Mouse (Mus musculus) small intestine, adult 2 months (tissue): ENCODE data around the gene Tmcc3. TPM values are rescaled to one million over a fixed set of nuclear protein-coding genes. Genes with fewer than 3 reads are reported as not detected.

Experiments
- H3K27ac ChIP-seq: fragments of 200-500 bp; 2 replicates; pipeline ENCODE4 v1.5.1; 2012; ENCODE audit warnings: low read depth, low read length, control low read depth, inconsistent platforms; ENCODE audit not compliant: insufficient read depth
- H3K27me3 ChIP-seq: fragments of 200-500 bp; 2 replicates; pipeline ENCODE4 v1.6.1; 2012; ENCODE audit warnings: mild to moderate bottlenecking, moderate library complexity, low read length, inconsistent platforms; ENCODE audit not compliant: control insufficient read depth, insufficient read depth
- H3K36me3 ChIP-seq: fragments of 200-500 bp; 2 replicates; pipeline ENCODE4 v1.6.1; 2012; ENCODE audit warnings: mild to moderate bottlenecking, low read length, control low read depth, inconsistent platforms; ENCODE audit not compliant: control insufficient read depth, insufficient read depth
- H3K4me1 ChIP-seq: fragments of 200-500 bp; 2 replicates; pipeline ENCODE4 v1.6.1; 2012; ENCODE audit warnings: low read length, inconsistent platforms, mixed read lengths; ENCODE audit not compliant: control insufficient read depth, insufficient read depth, insufficient read length
- H3K4me3 ChIP-seq: fragments of 200-500 bp; 2 replicates; pipeline ENCODE4 v1.5.1; 2012; ENCODE audit warnings: low read depth, mild to moderate bottlenecking, control low read depth, inconsistent platforms, low read length, moderate library complexity
- CTCF ChIP-seq: fragments of 200-500 bp; IDR thresholded peaks from 2 replicates; pipeline ENCODE4 v1.5.1; 2012; ENCODE audit warnings: low read depth, mild to moderate bottlenecking, control low read depth, inconsistent platforms, low read length, moderate library complexity, mixed read lengths; ENCODE audit not compliant: insufficient replicate concordance, insufficient read length; ENCODE audit errors: extremely low read depth
- POLR2A ChIP-seq: fragments of 200-500 bp; IDR thresholded peaks from 2 replicates; pipeline ENCODE4 v1.6.1; 2012; ENCODE audit warnings: low read depth, mild to moderate bottlenecking, control low read depth, inconsistent platforms, low read length, moderate library complexity
- WGBS: fragments of 180-500 bp; shearing (Covaris S2); methylation state at CpG from one replicate; pipeline ENCODE4 v1.1.7; 2018; 5-methylcytosine and 5-hydroxymethylcytosine counted together
- polyA plus RNA-seq: library from polyadenylated mRNA; depleted of rRNA; stranded (reverse); fragments of >200 nt; gene quantifications from 2 replicates; pipeline ENCODE4 v1.2.3, GENCODE M21; 2012

Tmcc3 gene
- polyA plus RNA-seq, 1 experiment: 38.7 TPM

- Histone ChIP-seq H3K27ac (peak overlapping the region; percentile 79), H3K36me3 (peaks cover 21% of the 10 kb centered on the region), H3K4me1 (peaks cover 35% of the 10 kb centered on the region; the same call in 1 of the 2 replicates), H3K27me3 (no peaks in the 10 kb centered on the region), H3K4me3 (peak overlapping the region; percentile 46)
- WGBS: 12% methylated on average over 8 of the region's 8 CpGs
- TF ChIP-seq CTCF: peak; percentile 41; the same call in 1 of the 2 replicates
- no peak for TF ChIP-seq POLR2A
Measured at GRCm38 (mm10) chr10:94575958-94576357, 264.2 kb downstream of the Tmcc3 start.

GRCm38 (mm10) chr10:94578870-94579269 is 267.1 kb downstream of the Tmcc3 start:
- Histone ChIP-seq H3K4me1 (peaks cover 41% of the 10 kb centered on the region; the same call in 1 of the 2 replicates), H3K27ac (no peak overlapping the region), H3K36me3 (peaks cover 31% of the 10 kb centered on the region), H3K4me3 (no peak overlapping the region), H3K27me3 (no peaks in the 10 kb centered on the region)
- 91% methylated on average over 15 of the region's 15 CpGs for WGBS
- TF ChIP-seq CTCF: no peak
- no peak for TF ChIP-seq POLR2A

GRCm38 (mm10) chr10:94581384-94581783 is 269.6 kb downstream of the Tmcc3 start:
- no peaks in the 10 kb centered on the region for H3K27me3 ChIP-seq
- no peak overlapping the region for H3K27ac ChIP-seq
- TF ChIP-seq CTCF (peak; percentile 38; the same call in 1 of the 2 replicates), POLR2A (no peak)
- H3K36me3 ChIP-seq: peaks cover 45% of the 10 kb centered on the region
- peaks cover 24% of the 10 kb centered on the region; the same call in 1 of the 2 replicates for H3K4me1 ChIP-seq
- WGBS: 94% methylated on average over 3 of the region's 3 CpGs
- no peak overlapping the region for H3K4me3 ChIP-seq

- TF ChIP-seq POLR2A: no peak
- H3K36me3 ChIP-seq: peaks cover 52% of the 10 kb centered on the region
- H3K27ac ChIP-seq: no peak overlapping the region
- WGBS: 53% methylated on average over 4 of the region's 4 CpGs
- H3K4me3 ChIP-seq: no peak overlapping the region
- peaks cover 15% of the 10 kb centered on the region; the same call in 1 of the 2 replicates for H3K4me1 ChIP-seq
- H3K27me3 ChIP-seq: no peaks in the 10 kb centered on the region
Measured at GRCm38 (mm10) chr10:94583714-94584113, 272.0 kb downstream of the Tmcc3 start.

GRCm38 (mm10) chr10:94584851-94585359 is 273.2 kb downstream of the Tmcc3 start:
- Histone ChIP-seq H3K4me3 (no peak overlapping the region), H3K27ac (no peak overlapping the region), H3K27me3 (no peaks in the 10 kb centered on the region), H3K36me3 (peaks cover 48% of the 10 kb centered on the region), H3K4me1 (peaks cover 15% of the 10 kb centered on the region; the same call in 1 of the 2 replicates)
- WGBS: 54% methylated on average over 17 of the region's 17 CpGs
- TF ChIP-seq CTCF (no peak), POLR2A (no peak)

GRCm38 (mm10) chr10:94585819-94586218 is 274.1 kb downstream of the Tmcc3 start:
- Histone ChIP-seq H3K27me3 (no peaks in the 10 kb centered on the region), H3K4me1 (peaks cover 13% of the 10 kb centered on the region; the same call in 1 of the 2 replicates), H3K36me3 (peaks cover 43% of the 10 kb centered on the region), H3K27ac (no peak overlapping the region), H3K4me3 (no peak overlapping the region)
- 88% methylated on average over 8 of the region's 8 CpGs for WGBS
- TF ChIP-seq POLR2A (no peak), CTCF (no peak)

- 52% methylated on average over 5 of the region's 5 CpGs for WGBS
- Histone ChIP-seq H3K4me3 (no peak overlapping the region), H3K27me3 (no peaks in the 10 kb centered on the region), H3K36me3 (peaks cover 29% of the 10 kb centered on the region), H3K27ac (no peak overlapping the region), H3K4me1 (no peaks in the 10 kb centered on the region)
- TF ChIP-seq CTCF (no peak), POLR2A (no peak)
Measured at GRCm38 (mm10) chr10:94588976-94589375, 277.2 kb downstream of the Tmcc3 start.
